Mouse (Mus musculus) kidney, embryonic 15.5 days (tissue): Measurements from ENCODE around the gene Bmpr2. TPM values are rescaled to one million over a fixed set of nuclear protein-coding genes. Genes with fewer than 3 reads are reported as not detected.
"Not testable (repeated sequence)": the region's sequence is repeated elsewhere in the genome, so short reads cannot be mapped to it uniquely, and the experiment has no call there.

Experiments used
- ATAC-seq: fragments of 200-750 bp; cut with Nextera tagmentation; replicated peaks from 2 replicates; pipeline ENCODE4 v1.8.0; 2017; ENCODE audit warnings: moderate TSS enrichment; ENCODE audit not compliant: low FRiP score
- H3K27ac ChIP-seq: fragments of 300-500 bp; sonication (generic); 2 replicates; pipeline ENCODE4 v1.5.1; 2015; ENCODE audit warnings: mild to moderate bottlenecking, inconsistent platforms
- H3K27me3 ChIP-seq: fragments of 300-500 bp; sonication (generic); 2 replicates; pipeline ENCODE4 v1.6.1; 2015; ENCODE audit warnings: inconsistent platforms
- H3K36me3 ChIP-seq: fragments of 300-500 bp; sonication (generic); 2 replicates; pipeline ENCODE4 v1.6.1; 2015; ENCODE audit warnings: inconsistent platforms
- H3K4me1 ChIP-seq: fragments of 300-500 bp; sonication (generic); 2 replicates; pipeline ENCODE4 v1.6.1; 2015; ENCODE audit warnings: inconsistent platforms
- H3K4me2 ChIP-seq: fragments of 300-500 bp; sonication (generic); 2 replicates; pipeline ENCODE4 v1.6.1; 2015; ENCODE audit warnings: moderate library complexity, mild to moderate bottlenecking, inconsistent platforms
- H3K4me3 ChIP-seq: fragments of 300-500 bp; sonication (generic); replicated peaks from 2 replicates; pipeline ENCODE4 v1.5.1; 2015; ENCODE audit warnings: mild to moderate bottlenecking, inconsistent platforms
- H3K9ac ChIP-seq: fragments of 300-500 bp; sonication (generic); 2 replicates; pipeline ENCODE4 v1.6.1; 2015; ENCODE audit warnings: mild to moderate bottlenecking, inconsistent platforms
- H3K9me3 ChIP-seq: fragments of 300-500 bp; sonication (generic); replicated peaks from 2 replicates; pipeline ENCODE4 v1.6.1; 2016; ENCODE audit warnings: inconsistent platforms
- WGBS: fragments of 180-500 bp; shearing (Covaris S2); methylation state at CpG from one replicate; pipeline ENCODE4 v1.1.7; 2015; ENCODE audit warnings: mixed read lengths; 5-methylcytosine and 5-hydroxymethylcytosine counted together
- polyA plus RNA-seq: library from polyadenylated mRNA; unstranded; fragments of >200 nt; fragmentation: Nextera tagmentation; extraction: Ambion mirVana; gene quantifications from 2 replicates; pipeline ENCODE4 v1.2.1, GENCODE M21; 2015

The Bmpr2 gene
- 8.1 and 8.3 TPM in 2 replicates for polyA plus RNA-seq

- under 1% methylated on average over 68 of the region's 75 CpGs for WGBS
- Histone ChIP-seq H3K9me3 (no peaks in the 10 kb centered on the region), H3K4me2 (peak within 1 kb of the TSS; percentile 79), H3K9ac (peak within 1 kb of the TSS; percentile 92), H3K36me3 (no peaks in the 10 kb centered on the region), H3K4me1 (peaks cover 18% of the 10 kb centered on the region), H3K27me3 (no peaks in the 10 kb centered on the region), H3K27ac (peak within 1 kb of the TSS; percentile 99), H3K4me3 (peak within 1 kb of the TSS; percentile 88)
- ATAC-seq: peak; percentile 94
Observed at GRCm38 (mm10) chr1:59763164-59763768, at the start of gene Bmpr2. Gene Bmpr2, plus strand, starts transcription at chr1:59763400.

GRCm38 (mm10) chr1:59719900-59720299, 43.3 kb upstream of the Bmpr2 start:
- 0 out of 2 replicates have a peak overlapping the region, but pooled peaks have one; percentile 24 for H3K27ac ChIP-seq
- H3K9me3 ChIP-seq: no peaks in the 10 kb centered on the region
- ATAC-seq: no peak
- H3K4me2 ChIP-seq: no peak overlapping the region
- 46% methylated on average over 4 of the region's 4 CpGs for WGBS
- H3K9ac ChIP-seq: no peak overlapping the region
- H3K4me3 ChIP-seq: no peak overlapping the region
- H3K36me3 ChIP-seq: peaks cover 56% of the 10 kb centered on the region
- H3K27me3 ChIP-seq: no peaks in the 10 kb centered on the region
- no peaks in the 10 kb centered on the region for H3K4me1 ChIP-seq

DNA sequence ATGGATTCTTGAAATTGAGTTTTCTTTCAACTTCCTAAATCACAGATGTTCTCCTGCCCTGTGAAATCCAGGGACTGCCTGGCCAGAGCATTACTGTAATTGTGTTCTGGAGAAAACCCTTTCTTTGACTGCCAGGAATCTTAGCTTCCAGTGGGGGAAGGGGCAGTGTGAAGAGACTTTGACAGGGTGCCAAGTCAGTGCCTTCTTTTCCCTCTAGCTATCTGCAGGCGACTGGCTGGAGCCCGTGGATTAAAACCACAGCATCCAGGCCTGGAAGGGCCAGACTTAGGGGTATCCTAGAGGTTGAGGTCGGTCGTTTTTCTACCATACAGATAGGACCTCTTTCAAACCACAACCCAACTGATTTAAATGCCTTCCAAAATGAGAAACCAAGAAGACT, 37.5 kb upstream of the Bmpr2 start:
- WGBS: 63% methylated on average over 4 of the region's 4 CpGs
- Histone ChIP-seq H3K4me3 (no peak overlapping the region), H3K27ac (no peak overlapping the region), H3K9ac (no peak overlapping the region), H3K4me2 (no peak overlapping the region), H3K9me3 (no peaks in the 10 kb centered on the region), H3K27me3 (no peaks in the 10 kb centered on the region), H3K36me3 (peaks cover 8% of the 10 kb centered on the region), H3K4me1 (no peaks in the 10 kb centered on the region)
- ATAC-seq: no peak

DNA sequence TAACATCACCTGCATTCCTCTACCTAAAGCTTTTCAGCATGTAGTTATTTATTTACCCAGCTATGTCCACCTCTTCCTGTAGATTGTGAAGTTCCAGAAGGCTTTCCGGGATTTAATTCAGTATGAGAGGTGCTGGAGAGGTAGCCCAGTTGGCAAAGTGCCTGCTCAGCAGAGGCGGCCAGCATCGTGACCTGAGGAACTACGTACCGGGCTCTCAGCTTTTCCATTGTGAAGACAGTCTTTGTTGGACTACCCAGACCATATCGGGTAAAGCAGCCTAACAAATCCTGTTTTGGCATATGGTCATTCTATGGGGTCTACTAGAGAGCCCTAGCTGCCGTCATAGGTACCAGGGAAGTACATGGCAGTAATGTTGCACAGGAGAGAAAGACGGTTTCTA, 33.1 kb upstream of the Bmpr2 start:
- 80% methylated on average over 8 of the region's 8 CpGs for WGBS
- Histone ChIP-seq H3K36me3 (no peaks in the 10 kb centered on the region), H3K9ac (no peak overlapping the region), H3K9me3 (no peaks in the 10 kb centered on the region), H3K27ac (no peak overlapping the region), H3K27me3 (no peaks in the 10 kb centered on the region), H3K4me2 (no peak overlapping the region), H3K4me3 (no peak overlapping the region), H3K4me1 (no peaks in the 10 kb centered on the region)
- ATAC-seq: no peak

- H3K27me3 ChIP-seq: no peaks in the 10 kb centered on the region
- WGBS: 81% methylated on average over 4 of the region's 4 CpGs
Observed at GRCm38 (mm10) chr1:59730737-59731136, 32.5 kb upstream of the Bmpr2 start.

DNA sequence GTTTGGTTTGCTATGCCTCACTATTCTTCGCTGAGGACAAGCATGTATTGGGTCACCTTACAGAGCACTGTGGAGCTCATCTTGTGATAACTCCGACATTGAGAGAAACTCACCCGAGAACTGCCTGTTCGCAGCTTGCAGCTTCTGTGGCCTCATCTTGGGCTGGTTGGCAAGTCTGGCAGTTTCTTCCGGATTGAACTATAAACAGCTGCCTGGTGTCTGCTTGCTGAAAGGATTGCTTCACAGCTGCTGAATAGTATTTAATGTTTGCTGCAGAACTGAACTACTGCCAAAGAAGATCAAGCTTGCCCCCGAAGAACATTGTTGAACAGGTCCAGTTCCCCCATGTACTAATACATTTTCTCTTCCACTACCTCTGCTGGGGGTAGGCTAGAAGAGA, 29.1 kb upstream of the Bmpr2 start:
- Histone ChIP-seq H3K4me1 (no peaks in the 10 kb centered on the region), H3K4me3 (no peak overlapping the region), H3K9ac (no peak overlapping the region), H3K4me2 (no peak overlapping the region), H3K27me3 (no peaks in the 10 kb centered on the region), H3K9me3 (no peaks in the 10 kb centered on the region), H3K36me3 (no peaks in the 10 kb centered on the region), H3K27ac (no peak overlapping the region)
- 75% methylated on average over 6 of the region's 6 CpGs for WGBS
- ATAC-seq: no peak

More at GRCm38 (mm10) chr1:59730737-59731136, 32.5 kb upstream of the Bmpr2 start:
- Histone ChIP-seq H3K9me3 (no peaks in the 10 kb centered on the region), H3K4me1 (no peaks in the 10 kb centered on the region), H3K27ac (no peak overlapping the region), H3K4me3 (no peak overlapping the region), H3K9ac (no peak overlapping the region), H3K4me2 (no peak overlapping the region), H3K36me3 (no peaks in the 10 kb centered on the region)
- ATAC-seq: no peak

GRCm38 (mm10) chr1:59738768-59739414, 24.3 kb upstream of the Bmpr2 start:
- no peak overlapping the region for H3K27ac ChIP-seq
- WGBS: 68% methylated on average over 6 of the region's 6 CpGs
- no peaks in the 10 kb centered on the region for H3K9me3 ChIP-seq
- H3K27me3 ChIP-seq: no peaks in the 10 kb centered on the region
- no peak overlapping the region for H3K9ac ChIP-seq
- no peak overlapping the region for H3K4me2 ChIP-seq
- H3K36me3 ChIP-seq: no peaks in the 10 kb centered on the region
- no peaks in the 10 kb centered on the region for H3K4me1 ChIP-seq
- H3K4me3 ChIP-seq: no peak overlapping the region
- no peak for ATAC-seq

GRCm38 (mm10) chr1:59739577-59740354, 23.4 kb upstream of the Bmpr2 start:
- Histone ChIP-seq H3K9me3 (no peaks in the 10 kb centered on the region), H3K27ac (no peak overlapping the region), H3K27me3 (no peaks in the 10 kb centered on the region), H3K9ac (no peak overlapping the region), H3K36me3 (no peaks in the 10 kb centered on the region), H3K4me3 (no peak overlapping the region), H3K4me2 (no peak overlapping the region), H3K4me1 (no peaks in the 10 kb centered on the region)
- no peak for ATAC-seq
- WGBS: 74% methylated on average over 17 of the region's 17 CpGs

DNA sequence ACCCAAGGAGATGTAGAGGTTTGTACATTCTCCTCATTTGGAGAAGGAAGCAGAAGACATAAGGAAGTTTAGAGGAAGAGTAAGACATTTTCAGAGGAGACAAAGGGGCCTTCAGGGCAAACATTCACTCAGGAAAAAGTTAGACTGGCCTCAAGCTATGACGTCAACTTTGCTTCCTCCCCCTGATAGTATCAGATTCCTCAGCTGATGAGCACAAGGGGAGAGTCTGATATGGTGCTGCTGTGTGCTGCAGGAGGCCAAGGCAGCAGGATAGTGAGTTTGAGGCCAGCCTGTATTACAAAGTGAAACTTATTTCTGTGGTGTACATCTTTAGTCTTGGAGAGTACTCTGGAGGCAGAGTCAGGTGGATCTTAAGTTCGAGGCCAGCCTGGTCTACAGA, 14.2 kb upstream of the Bmpr2 start:
- H3K27ac ChIP-seq: no peak overlapping the region
- no peak overlapping the region for H3K4me3 ChIP-seq
- H3K36me3 ChIP-seq: no peaks in the 10 kb centered on the region
- no peak for ATAC-seq
- no peaks in the 10 kb centered on the region for H3K9me3 ChIP-seq
- no peak overlapping the region for H3K4me2 ChIP-seq
- WGBS: 54% methylated on average over 2 of the region's 2 CpGs
- no peaks in the 10 kb centered on the region for H3K4me1 ChIP-seq
- no peaks in the 10 kb centered on the region for H3K27me3 ChIP-seq
- H3K9ac ChIP-seq: no peak overlapping the region

DNA sequence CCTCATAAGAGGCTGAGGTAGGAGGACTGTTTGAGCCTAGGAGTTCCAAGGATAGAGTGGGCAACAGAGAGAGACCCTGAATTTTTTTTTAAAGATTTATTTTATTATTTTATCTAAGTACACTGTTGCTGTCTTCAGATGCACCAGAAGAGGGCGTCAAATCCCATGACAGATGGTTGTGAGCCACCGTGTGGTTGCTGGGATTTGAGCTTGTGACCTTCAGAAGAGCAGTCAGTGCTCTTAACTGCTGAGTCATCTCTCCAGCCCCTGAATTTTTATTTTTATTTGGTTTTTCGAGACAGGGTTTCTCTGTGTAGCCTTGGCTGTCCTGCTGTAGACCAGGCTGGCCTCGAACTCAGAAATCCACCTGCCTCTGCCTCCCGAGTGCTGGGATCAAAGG, 13.5 kb upstream of the Bmpr2 start:
- H3K27ac ChIP-seq, H3K9ac ChIP-seq, ATAC-seq, H3K4me3 ChIP-seq, H3K4me2 ChIP-seq, H3K9me3 ChIP-seq, H3K4me1 ChIP-seq, H3K36me3 ChIP-seq, H3K27me3 ChIP-seq: not testable (repeated sequence)
- WGBS: 79% methylated on average over 5 of the region's 5 CpGs

GRCm38 (mm10) chr1:59755298-59755697, 7.9 kb upstream of the Bmpr2 start:
- Histone ChIP-seq H3K9ac (no peak overlapping the region), H3K4me2 (no peak overlapping the region), H3K4me1 (no peaks in the 10 kb centered on the region), H3K27me3 (no peaks in the 10 kb centered on the region), H3K9me3 (no peaks in the 10 kb centered on the region), H3K27ac (no peak overlapping the region), H3K4me3 (no peak overlapping the region), H3K36me3 (no peaks in the 10 kb centered on the region)
- WGBS: 74% methylated on average over 1 of the region's 1 CpGs
- no peak for ATAC-seq

DNA sequence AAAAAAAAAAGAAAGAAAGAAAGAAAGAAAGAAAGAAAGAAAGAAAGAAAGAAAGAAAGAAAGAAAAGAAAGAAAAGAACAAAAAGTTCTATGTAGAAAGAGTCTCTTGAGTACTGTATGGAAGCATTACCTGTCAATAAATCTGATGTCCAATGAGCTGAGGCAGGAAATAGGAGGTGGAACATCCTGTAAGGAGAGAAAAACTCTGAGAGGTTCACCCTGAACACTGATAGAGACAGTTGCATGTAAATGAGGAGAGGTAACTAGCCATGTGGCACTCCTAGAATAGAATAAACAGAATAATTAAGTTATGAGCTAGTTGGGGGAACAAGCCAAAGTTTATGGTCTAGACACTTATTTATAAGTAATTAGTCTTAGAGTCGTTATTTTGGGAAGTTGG, 4.9 kb upstream of the Bmpr2 start:
- 87% methylated on average over 1 of the region's 1 CpGs for WGBS
- no peak overlapping the region for H3K4me3 ChIP-seq
- H3K4me2 ChIP-seq: no peak overlapping the region
- H3K9me3 ChIP-seq: no peaks in the 10 kb centered on the region
- H3K27ac ChIP-seq: no peak overlapping the region
- H3K27me3 ChIP-seq: no peaks in the 10 kb centered on the region
- peaks cover 6% of the 10 kb centered on the region for H3K4me1 ChIP-seq
- H3K9ac ChIP-seq: no peak overlapping the region
- no peaks in the 10 kb centered on the region for H3K36me3 ChIP-seq
- no peak for ATAC-seq
